Mouse (Mus musculus) brain, embryonic 18.5 days (tissue): ENCODE measurements around the gene Tyro3.

Experiments
- DNase-seq: peaks from one replicate; pipeline ENCODE4 v3.0.0-alpha.2; 2012; ENCODE audit warnings: low read depth, low spot score

Gene Tyro3

DNA sequence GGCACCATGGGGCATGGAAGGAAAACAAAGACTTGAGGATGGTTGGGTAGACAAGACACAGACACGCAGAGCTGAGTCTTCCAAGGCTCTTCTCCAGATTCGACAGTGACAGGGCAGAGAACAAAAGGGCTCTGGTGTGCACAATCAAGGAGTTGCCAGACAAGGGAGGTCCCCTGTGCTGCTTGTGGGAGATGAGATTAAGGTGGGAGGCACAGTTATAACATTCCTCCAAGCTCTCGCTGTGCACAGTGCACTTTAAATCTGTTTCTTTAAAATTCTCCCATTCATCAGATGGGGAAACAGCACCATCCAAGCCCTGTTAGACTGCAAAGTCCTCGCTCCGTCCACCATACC is 6.7 kb downstream of the Tyro3 start:
- no peak for DNase-seq

DNA sequence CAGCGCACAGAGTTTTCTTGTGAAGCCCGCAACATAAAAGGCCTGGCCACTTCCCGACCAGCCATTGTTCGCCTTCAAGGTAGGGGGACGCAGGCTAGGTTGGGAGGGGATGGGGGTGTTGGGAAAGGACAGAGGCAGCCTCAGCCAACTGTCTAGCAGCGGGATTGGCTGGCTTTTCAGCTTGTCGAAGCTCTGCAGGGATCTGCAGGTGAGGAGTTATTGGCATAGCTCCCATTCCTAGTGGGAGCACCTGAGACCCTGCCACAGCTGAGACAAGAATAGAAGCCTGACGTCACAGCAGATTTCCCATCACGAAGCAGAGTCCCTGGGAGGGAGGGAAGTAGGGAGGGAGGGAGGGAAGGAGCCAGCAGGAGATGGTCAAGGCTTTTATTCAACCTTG is 7.2 kb downstream of the Tyro3 start:
- no peak for DNase-seq

DNA sequence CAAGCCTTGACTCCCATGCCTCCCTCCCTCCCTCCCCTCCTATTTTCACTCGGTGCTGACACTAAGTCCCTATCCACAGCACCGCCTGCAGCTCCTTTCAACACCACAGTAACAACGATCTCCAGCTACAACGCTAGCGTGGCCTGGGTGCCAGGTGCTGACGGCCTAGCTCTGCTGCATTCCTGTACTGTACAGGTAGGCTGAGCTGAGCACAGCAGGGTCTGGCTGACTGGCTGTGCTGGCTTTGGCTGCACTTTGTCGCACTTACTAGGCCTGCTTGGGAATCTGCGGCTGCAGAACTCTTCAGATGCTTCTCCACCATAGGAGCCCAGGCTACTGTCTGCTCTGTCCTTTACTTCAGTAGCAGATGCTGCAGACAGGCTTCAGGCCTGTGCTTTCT is 8.0 kb downstream of the Tyro3 start:
- no peak for DNase-seq

DNA sequence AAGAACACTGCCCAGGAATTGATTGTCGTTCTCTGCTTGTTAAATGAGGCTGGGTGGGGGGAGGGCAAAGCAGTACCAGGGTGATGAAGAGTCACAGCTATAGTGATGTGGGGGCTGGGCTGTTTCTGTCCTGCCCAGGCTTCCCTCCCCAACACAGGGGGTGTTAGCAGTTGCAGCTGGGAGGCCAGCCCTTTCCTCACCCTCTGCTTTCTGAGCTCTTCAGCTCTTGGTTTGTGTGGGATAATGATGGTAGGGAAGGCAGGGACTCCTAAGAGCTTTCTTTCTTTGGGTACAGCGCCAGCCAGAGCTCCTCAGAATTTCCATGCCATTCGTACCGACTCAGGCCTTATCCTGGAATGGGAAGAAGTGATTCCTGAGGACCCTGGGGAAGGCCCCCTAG is 10.9 kb downstream of the Tyro3 start:
- DNase-seq = no peak

DNA sequence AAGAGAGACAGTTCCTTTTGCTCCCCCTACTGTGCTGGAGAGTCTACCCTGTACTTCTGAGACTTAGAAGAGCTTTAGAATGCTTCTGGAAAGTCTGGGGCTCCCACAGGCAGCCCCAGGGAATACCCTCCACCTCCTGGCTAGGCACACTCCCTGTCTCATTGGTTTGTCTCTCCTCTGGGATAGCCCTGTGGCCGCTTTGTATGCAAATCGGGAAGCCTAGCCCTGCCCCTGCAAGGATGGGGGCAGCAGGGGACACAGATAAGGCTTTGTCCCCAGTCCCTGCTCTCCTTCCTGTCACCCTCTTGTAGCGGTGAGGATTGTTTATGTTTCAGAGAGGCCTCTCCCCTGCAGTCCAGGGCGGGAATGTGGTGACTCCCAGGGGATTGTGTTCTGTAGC is 11.3 kb downstream of the Tyro3 start:
- no peak for DNase-seq

DNA sequence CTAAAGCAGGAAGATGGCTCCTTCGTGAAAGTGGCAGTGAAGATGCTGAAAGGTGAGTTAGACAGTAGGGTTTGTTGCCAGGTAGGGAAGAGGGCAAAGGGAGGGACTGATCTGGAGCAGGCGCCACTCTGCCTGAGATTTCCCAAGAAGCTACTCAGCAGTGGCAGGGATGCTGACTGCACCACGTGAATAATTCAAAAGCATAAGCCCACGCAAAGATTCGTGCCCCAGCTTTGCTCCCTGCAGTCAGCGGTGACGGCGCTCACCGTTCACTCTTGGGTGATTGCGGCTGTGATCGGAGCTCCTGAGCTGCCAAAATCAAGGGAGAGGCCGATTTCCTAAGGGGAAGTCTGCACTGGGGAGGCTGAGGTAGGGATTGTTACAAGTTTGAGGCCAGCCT is 13.4 kb downstream of the Tyro3 start:
- DNase-seq = no peak

DNA sequence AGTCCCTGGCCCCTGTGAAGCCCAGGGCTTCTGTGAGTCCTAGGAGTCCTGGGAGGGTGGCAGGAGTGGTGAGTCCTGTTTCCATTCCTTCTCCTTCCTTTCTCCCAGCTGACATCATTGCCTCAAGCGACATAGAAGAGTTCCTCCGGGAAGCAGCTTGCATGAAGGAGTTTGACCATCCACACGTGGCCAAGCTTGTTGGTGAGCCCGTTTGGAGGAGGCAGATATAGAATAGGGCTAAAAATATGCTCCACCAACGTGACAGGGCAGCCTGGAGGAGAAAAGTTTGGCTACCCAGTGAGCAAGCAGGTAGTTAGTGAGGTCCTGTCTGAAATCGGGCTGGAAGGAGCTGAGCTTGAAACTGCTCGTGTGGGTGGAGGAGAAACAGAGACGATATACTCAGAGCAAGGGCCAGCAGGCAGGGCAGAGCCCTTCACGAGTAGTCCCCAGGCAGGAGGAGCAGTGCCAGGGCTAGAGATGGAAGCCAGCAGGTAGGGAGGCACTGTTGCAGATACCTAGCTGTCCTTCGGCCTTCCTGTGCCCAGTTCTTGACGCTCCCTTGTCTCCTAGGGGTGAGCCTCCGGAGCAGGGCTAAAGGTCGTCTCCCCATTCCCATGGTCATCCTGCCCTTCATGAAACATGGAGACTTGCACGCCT is 14.1 kb downstream of the Tyro3 start:
- no peak for DNase-seq

DNA sequence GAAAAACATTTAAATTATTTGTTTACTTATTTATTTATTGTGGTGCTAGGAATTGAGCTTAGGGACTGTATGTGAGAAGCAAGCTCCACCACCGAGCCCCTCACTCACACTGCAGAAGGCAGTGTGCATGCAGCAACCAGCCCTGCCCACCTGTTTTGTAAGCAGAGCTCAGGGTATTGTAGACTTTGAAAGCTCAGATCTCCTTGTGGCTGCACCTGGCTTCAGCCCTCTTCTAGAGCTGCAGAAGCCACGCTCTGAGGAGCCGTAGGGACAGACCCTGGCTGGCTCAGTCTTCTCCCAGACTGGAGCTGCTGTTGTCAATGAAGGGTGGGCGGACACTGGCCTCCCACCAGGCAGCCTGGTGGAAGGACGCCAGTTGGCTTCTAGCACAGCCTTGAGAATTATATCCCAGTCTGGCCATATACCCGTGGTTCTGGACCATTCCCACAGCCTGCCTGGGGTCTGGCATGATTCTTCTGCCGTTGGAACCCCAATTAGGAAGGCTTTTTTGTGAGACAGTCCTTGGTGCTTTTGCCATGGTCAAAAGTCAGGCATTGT is 16.9 kb downstream of the Tyro3 start:
- no peak for DNase-seq

DNA sequence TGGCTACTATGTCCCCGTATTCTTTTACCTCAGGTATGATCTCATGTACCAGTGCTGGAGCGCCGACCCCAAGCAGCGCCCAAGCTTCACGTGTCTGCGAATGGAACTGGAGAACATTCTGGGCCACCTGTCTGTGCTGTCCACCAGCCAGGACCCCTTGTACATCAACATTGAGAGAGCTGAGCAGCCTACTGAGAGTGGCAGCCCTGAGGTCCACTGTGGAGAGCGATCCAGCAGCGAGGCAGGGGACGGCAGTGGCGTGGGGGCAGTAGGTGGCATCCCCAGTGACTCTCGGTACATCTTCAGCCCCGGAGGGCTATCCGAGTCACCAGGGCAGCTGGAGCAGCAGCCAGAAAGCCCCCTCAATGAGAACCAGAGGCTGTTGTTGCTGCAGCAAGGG is 19.1 kb downstream of the Tyro3 start:
- DNase-seq = no peak

DNA sequence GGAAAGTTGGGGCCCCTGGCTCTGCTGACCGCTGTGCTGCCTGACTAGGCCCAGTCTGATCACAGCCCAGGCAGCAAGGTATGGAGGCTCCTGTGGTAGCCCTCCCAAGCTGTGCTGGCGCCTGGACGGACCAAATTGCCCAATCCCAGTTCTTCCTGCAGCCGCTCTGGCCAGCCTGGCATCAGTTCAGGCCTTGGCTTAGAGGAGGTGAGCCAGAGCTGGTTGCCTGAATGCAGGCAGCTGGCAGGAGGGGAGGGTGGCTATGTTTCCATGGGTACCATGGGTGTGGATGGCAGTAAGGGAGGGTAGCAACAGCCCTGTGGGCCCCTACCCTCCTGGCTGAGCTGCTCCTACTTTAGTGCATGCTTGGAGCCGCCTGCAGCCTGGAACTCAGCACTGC is 19.5 kb downstream of the Tyro3 start:
- no peak for DNase-seq

DNA sequence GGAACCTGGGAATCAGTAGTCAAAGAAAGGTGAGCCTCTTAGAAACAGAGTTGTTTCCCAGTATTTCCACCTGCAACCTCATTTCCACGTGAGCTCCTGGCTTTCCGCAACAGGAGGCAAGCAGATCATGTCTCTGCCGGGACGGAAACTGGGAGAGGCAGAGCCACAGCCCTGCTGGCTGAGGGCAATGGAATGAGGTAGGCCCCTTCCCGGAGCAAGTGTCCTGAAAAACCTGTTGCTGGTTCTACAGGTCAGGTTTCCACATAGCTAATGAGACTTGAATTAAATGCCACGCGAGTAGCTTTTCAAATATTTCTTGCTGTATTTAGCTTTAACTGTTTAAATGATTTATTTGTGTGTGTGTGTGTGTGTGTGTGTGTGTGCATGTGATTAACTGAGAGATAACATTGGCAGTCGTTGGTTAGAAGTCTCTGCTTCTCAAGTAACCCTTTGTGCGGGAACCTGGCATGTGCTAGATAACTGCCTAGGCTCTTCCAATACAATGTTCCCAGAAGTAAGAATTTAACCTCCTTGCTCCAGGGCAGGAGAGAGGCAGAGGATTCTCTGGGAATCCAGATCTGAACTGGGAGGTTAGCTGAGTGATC is 21.2 kb downstream of the Tyro3 start:
- DNase-seq = no peak

DNA sequence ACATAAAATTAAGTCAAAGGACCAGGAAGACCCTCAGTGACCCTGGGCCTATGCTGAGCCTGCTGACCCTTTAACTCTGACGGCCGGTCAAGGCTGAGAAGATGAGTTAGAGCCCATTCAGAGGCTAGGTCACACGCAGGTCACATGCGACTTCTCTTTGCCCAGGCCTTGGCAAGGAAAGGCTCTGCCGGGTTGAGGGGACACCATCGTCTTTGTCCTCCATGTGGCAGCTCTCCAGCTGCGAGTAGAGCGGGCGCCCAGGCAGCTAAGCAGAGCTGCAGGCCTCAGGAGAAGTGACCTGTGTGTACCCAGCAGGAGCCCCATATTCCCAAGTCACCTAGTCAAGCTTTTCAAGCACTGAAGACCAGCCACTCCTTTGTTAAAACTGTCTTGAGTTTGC is 23.6 kb downstream of the Tyro3 start:
- no peak for DNase-seq

DNA sequence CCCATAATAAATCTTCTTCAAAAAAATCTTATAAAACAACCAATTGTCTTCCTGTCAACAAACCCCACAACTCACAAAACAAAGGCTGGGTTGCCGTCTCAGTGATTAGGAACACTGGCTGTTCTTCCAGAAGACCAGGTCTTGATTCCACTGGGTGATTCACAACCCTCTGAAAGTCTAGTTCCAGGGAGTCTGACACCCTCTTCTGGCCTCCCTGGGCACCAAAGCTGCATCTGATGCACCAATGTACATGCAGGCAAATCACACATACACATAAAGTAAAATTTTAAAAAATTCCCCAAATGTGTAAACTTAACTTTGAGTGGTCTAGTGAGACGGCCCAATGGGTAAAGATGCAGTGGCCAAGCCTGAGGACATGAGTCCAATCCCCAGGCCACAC is 33.0 kb downstream of the Tyro3 start:
- no peak for DNase-seq

DNA sequence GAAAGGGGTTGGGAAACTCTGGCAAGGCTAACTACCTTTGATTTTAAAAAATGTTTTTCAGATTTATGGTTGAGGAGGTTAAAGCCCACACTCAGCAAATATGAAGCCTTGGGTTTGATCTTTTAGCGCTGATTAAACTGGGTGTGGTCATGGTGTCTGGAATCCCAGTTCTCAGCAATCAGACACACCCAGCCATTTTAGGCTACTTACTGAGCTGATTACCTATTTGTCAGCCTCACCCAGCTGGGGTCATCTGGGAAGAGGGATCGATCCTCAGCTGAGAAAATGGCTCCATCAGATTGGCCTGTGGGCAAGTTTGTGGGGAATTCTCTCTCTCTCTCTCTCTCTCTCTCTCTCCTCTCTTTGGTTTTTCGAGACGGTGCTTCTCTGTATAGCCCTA is 36.7 kb downstream of the Tyro3 start:
- DNase-seq = no peak

DNA sequence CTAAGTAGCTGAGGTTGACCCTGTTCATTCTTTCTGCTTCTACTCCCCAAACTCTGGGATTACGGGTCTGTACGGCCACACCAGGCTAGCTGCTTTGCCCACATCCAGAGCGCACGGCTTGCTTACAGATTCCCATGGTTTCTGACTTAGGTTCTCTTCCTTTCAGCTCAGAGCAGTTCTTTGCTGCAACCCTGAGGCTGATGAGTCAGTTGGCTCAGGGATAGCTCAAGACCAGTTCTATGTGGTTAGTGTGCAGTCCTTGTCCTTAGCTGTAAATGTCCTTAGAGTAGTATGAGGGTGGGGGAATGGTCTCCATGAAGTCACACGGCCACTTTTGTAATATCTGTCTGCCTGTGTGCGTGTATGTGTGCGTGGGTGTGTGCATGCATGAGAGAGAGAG is 40.1 kb downstream of the Tyro3 start:
- no peak for DNase-seq

DNA sequence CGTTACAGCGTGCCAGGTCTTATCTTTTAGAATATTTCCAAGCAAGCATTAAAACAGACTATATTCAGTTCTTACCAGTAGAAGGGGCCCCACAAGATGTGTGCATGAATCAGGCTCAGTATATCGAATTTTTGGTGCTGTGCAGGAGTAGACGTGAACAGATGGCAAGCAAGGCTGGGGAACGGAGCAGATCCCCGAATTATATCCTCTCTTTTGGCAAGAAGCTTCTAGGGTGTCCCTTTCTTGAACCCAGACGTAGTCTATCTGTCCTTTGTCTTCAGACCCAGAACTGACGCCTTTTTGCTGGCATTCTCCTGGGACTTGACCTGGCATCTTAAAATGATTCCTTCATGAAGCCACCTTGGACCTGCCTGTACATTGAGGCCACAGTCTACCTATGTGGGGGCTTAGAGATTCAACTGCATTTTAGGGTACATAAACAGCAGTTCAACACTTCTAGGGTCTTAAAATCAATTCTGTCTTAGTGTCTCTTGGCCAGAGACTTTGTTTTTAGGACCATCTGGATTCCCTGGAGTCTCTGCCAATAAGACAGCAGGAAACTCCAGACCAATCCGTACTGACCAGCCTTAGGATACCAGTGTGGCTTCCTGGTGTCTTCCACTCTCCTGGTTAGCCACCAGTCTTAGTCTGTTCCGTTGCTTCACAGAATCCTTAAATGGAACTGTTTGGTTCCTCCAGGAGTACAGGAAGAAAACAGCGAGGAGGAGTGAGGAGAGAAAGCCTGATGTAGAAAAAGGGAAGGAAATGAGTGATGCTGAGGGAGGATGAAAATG is 41.0 kb downstream of the Tyro3 start:
- no peak for DNase-seq

DNA sequence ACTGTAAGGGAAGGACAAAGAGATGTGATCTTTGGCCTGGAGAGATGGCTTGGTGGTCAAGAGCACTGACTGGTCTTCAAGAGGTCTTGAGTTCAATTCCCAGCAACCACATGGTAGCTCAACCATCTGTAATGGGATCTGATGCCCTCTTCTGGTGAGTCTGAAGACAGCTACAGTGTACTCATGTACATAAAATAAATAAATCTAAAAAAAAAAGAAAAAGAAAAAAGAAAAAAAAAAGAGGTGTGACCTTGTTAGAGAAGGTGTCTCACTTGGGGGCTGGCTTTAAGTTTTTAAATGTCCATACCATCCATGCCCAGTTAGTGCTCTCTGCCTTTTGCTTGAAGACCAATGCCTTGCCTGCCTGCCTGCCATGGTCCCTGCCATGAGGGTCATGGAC is 42.5 kb downstream of the Tyro3 start:
- no peak for DNase-seq

DNA sequence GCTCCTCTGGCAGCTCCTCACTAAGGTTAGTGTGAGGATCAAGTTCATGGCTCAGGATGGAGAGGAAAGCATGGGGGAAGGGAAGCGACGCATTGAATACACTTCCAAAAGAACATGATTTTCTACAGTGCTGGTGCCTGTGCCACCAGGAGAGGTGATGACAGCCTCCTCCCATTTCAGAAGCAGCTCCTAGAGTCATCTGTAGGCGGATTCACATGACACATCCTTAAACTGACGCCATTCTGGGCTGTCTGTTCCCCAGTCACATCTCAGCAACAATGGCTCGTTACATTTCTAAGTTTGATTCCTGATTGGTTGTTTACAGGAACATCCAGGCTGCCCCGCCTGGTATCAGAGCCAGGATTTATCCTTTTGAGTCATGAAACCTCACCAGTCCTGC is 44.5 kb downstream of the Tyro3 start:
- DNase-seq = no peak

DNA sequence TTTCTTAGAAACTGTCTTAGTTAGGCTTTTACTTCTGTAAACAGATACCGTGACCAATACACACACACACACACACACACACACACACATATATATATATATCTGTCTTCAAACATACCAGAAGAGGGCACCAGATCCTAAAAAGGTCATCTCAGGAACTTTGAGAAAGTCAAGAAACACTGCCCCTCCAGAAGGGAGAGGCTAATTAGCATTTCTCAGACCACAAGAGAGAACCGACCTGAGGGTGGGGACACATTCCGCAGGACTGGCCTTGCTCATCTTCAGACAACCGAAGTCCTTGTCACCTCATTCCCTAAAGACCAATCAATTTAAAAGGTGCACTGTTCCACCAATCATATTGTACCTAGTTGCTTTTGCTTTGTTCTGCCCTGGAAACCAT is 46.0 kb downstream of the Tyro3 start:
- DNase-seq = no peak

DNA sequence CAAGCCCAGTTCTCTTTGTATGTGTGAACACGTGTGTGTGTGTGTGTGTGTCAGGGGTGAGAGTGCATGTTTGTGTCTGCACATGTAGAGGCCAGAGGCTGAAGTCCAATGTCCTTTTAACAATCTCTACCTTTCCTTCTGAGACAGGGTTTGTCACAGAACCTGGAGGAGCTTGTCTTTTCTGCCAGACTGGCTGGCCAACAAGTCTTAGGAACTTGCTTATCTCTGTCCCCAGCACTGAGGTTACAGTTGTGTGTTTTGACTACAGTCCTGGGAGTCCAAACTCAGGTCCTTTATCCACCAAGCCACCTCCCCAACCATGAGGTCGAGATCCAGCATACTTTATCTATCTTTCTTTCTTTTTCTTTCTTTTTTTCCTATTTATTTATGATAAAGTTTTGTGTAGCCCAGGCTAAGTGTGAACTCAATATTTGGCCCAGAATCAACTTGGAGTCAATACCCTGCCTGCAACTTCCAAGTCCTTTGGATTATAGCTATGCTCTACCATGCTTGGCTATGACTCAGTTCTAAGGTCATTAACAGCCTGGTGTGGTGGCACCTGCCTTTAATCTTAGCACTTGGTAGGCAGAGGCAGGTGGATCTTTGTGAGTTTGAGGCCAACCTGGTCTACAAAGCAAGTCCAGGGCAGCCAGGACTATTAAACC is 48.5 kb downstream of the Tyro3 start:
- no peak for DNase-seq

DNA sequence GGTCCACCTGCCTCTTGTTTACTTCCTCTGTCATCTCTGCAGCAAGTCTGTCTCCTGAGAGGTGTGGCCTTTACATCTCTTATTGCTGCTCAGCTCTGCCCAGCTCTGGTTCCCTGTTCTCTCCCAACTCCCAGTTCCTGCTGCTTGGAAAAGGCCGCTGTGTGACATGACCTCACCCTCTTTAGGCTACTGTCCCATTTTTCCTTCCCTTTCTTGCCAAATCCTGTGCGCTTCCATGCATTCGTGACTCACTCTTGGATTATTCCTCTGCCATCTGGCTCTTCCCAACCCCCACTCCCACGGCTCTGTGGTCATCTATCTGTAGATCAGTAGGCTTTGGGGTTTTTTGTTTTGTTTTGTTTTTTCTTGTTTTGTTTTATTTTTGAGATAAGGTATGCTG is 49.4 kb downstream of the Tyro3 start:
- no peak for DNase-seq

DNA sequence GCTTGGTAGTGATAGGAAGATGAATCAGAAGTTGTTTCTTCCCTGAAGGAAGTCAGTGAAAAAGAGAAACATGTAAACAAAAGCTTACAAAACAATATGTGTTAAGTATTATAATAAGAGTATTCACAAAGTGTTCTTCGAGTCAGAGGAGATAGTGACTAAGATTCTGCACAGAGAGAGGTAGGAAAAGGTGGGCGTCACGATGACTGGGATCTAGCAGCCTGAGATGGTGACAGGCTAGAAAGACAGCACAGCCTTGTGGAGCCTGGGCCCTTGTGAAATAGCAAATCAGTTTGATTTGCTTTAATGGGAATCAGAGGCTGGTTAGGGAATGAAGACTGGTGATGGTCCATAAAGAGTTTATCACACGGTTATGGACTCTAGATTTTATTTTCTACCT is 56.3 kb downstream of the Tyro3 start:
- no peak for DNase-seq
